Mouse (Mus musculus) kidney, embryonic 15.5 days (tissue): ENCODE data around the gene Cnksr2. TPM values are rescaled to one million over a fixed set of nuclear protein-coding genes. Genes with fewer than 3 reads are reported as not detected.
A peak's percentile ranks its signal among the peaks of the same experiment; 100 is the strongest.

Experiments used
- ATAC-seq: fragments of 200-750 bp; cut with Nextera tagmentation; replicated peaks from 2 replicates; pipeline ENCODE4 v1.8.0; 2017; ENCODE audit warnings: moderate TSS enrichment; ENCODE audit not compliant: low FRiP score
- H3K27ac ChIP-seq: fragments of 300-500 bp; sonication (generic); 2 replicates; pipeline ENCODE4 v1.5.1; 2015; ENCODE audit warnings: mild to moderate bottlenecking, inconsistent platforms
- H3K27me3 ChIP-seq: fragments of 300-500 bp; sonication (generic); 2 replicates; pipeline ENCODE4 v1.6.1; 2015; ENCODE audit warnings: inconsistent platforms
- H3K36me3 ChIP-seq: fragments of 300-500 bp; sonication (generic); 2 replicates; pipeline ENCODE4 v1.6.1; 2015; ENCODE audit warnings: inconsistent platforms
- H3K4me1 ChIP-seq: fragments of 300-500 bp; sonication (generic); 2 replicates; pipeline ENCODE4 v1.6.1; 2015; ENCODE audit warnings: inconsistent platforms
- H3K4me2 ChIP-seq: fragments of 300-500 bp; sonication (generic); 2 replicates; pipeline ENCODE4 v1.6.1; 2015; ENCODE audit warnings: moderate library complexity, mild to moderate bottlenecking, inconsistent platforms
- H3K4me3 ChIP-seq: fragments of 300-500 bp; sonication (generic); replicated peaks from 2 replicates; pipeline ENCODE4 v1.5.1; 2015; ENCODE audit warnings: mild to moderate bottlenecking, inconsistent platforms
- H3K9ac ChIP-seq: fragments of 300-500 bp; sonication (generic); 2 replicates; pipeline ENCODE4 v1.6.1; 2015; ENCODE audit warnings: mild to moderate bottlenecking, inconsistent platforms
- H3K9me3 ChIP-seq: fragments of 300-500 bp; sonication (generic); replicated peaks from 2 replicates; pipeline ENCODE4 v1.6.1; 2016; ENCODE audit warnings: inconsistent platforms
- WGBS: fragments of 180-500 bp; shearing (Covaris S2); methylation state at CpG from one replicate; pipeline ENCODE4 v1.1.7; 2015; ENCODE audit warnings: mixed read lengths; 5-methylcytosine and 5-hydroxymethylcytosine counted together
- polyA plus RNA-seq: library from polyadenylated mRNA; unstranded; fragments of >200 nt; fragmentation: Nextera tagmentation; extraction: Ambion mirVana; gene quantifications from 2 replicates; pipeline ENCODE4 v1.2.1, GENCODE M21; 2015

Gene Cnksr2
- polyA plus RNA-seq, 1 experiment from 2014 or later: 1.7 TPM

DNA sequence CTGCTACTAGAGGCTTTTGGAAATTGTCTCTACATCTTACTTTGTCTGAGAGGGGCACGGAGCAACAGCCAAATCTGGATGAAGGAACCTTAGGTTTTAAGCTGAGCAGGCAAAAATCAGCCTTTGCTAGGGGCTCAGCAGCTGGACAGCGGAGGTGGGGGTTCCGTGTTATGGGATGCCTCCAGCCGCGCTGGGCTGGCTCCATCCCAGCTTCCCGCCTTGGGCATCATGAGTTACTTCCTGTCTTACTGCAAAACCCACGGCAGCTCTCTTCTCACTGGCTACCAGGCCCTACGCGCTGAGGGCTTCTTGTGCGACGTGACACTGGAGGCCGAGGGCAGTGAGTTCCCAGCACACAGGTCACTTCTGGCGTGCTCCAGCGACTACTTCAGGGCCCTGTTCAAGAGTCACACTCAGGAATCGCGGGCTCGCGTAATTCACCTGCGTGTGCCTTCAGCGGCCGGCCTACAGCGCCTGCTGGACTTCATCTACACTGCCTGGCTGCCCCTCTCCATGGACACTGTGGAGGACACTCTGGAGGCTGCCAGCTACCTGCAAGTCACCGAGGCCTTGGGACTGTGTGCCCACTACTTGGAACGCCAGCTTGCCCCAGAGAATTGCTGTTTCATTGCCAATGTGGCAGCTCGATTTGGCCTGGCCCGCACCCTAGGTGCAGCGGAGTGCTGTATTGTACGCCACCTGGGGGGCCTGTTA, 224.7 kb downstream of the Cnksr2 start, which contains the start of gene Klhl34:
Gene Klhl34, plus strand, starts transcription at position 229 of the 714 bp plus-strand sequence.
- no peak within 1 kb of the TSS for H3K9ac ChIP-seq
- H3K4me3 ChIP-seq: peak within 1 kb of the TSS; percentile 27
- H3K27ac ChIP-seq: no peak within 1 kb of the TSS
- H3K4me1 ChIP-seq: 0 out of 2 replicates have a peak, but pooled peaks cover 3% of the 10 kb centered on the region
- H3K36me3 ChIP-seq: no peaks in the 10 kb centered on the region
- ATAC-seq: peak; percentile 62
- H3K9me3 ChIP-seq: no peaks in the 10 kb centered on the region
- peak within 1 kb of the TSS; percentile 62 for H3K4me2 ChIP-seq
- peaks cover 26% of the 10 kb centered on the region for H3K27me3 ChIP-seq
- 38% methylated on average over 28 of the region's 28 CpGs for WGBS

DNA sequence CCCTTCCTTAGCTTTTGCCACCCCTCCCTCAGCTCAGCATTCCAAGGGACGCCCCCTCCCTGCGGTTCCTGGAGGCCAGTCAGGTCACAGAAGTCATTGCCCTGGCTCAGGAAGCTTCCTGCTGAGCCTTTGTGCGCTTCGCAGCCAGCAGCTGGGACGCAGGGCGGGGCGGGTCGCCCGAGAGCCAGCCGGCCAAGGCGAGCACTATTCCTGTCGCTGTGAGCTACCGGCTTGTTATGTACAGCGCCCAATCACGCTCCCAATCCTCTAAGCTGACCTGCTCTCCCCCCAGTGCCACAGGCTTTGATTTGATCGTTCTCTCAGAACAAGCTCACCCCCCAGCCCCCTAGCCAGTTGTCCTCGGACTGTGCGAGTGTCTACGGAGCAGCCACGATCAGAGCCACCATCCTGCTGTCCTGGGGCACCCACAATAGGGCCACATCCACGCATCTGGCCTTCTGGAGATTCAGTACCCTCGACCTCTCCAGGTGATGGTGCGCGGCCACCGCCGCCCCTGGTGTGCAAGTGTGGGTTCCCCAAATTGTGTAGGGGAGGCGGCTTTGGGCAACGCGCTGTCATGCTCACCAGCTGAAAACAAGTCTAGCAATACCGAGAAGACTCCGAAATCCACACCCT, 225.4 kb downstream of the Cnksr2 start:
- Histone ChIP-seq H3K4me3 (peak overlapping the region; percentile 27), H3K4me1 (0 out of 2 replicates have a peak, but pooled peaks cover 3% of the 10 kb centered on the region), H3K27ac (no peak overlapping the region), H3K4me2 (peak overlapping the region; percentile 62), H3K9me3 (no peaks in the 10 kb centered on the region), H3K9ac (no peak overlapping the region), H3K27me3 (peaks cover 26% of the 10 kb centered on the region), H3K36me3 (no peaks in the 10 kb centered on the region)
- peak; percentile 86 for ATAC-seq
- WGBS: 17% methylated on average over 31 of the region's 31 CpGs

DNA sequence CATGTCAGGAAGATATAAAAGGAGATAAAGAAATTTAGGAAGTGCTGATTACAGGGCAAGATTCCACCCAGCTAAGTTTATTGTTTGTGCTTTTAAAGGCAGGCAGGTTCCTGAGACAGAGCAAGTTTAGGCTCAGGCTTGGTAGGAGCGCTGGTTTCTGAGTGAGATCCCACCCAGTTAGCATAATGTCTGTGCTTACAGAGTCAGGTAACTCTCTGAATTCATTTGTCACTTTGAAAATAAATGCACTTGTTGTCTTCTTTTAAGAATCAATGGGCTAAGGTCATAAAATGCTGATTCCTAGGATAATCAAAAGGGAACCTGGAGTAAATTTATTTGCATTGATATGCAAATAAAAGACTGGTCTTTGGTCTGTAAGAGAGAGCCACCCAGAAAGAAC, 233.4 kb downstream of the Cnksr2 start:
- no peaks in the 10 kb centered on the region for H3K4me1 ChIP-seq
- no peaks in the 10 kb centered on the region for H3K9me3 ChIP-seq
- H3K4me2 ChIP-seq: no peak overlapping the region
- no peak overlapping the region for H3K4me3 ChIP-seq
- no peak for ATAC-seq
- no peak overlapping the region for H3K27ac ChIP-seq
- no peaks in the 10 kb centered on the region for H3K27me3 ChIP-seq
- WGBS: 49% methylated on average over 1 of the region's 1 CpGs
- no peaks in the 10 kb centered on the region for H3K36me3 ChIP-seq
- no peak overlapping the region for H3K9ac ChIP-seq

DNA sequence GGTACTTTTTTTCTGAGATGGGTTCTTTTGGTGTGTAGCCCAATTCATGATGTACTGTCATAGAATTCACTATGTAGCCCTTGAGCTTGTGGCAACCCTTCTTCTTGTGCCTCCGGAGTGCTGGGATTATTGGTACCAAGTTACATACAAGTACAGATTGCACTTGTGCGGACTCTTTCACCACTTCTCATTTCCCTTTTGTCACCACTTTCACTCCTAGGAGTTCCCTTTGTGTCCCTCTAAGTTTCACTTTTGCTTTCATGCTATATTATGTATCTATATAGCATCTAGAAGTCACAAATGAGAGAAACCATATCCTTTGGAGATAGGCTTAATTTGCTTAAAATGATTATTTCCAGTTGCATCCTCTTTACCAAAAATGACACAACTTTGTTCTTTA, 241.4 kb downstream of the Cnksr2 start:
- H3K4me1 ChIP-seq: no peaks in the 10 kb centered on the region
- no peaks in the 10 kb centered on the region for H3K36me3 ChIP-seq
- no peak overlapping the region for H3K27ac ChIP-seq
- no peak for ATAC-seq
- no peak overlapping the region for H3K4me3 ChIP-seq
- no peaks in the 10 kb centered on the region for H3K27me3 ChIP-seq
- H3K4me2 ChIP-seq: no peak overlapping the region
- H3K9me3 ChIP-seq: no peaks in the 10 kb centered on the region
- WGBS: 98% methylated on average over 2 of the region's 2 CpGs
- H3K9ac ChIP-seq: no peak overlapping the region

Other genes with a start within 250 kb of the Cnksr2 start
- 0.39 and 0.64 TPM in 2 replicates for gene Klhl34, start 224.9 kb downstream of the Cnksr2 start, polyA plus RNA-seq